Mouse (Mus musculus) intestine, embryonic 14.5 days (tissue): ENCODE results near the gene Evi5l. TPM values are rescaled to one million over a fixed set of nuclear protein-coding genes. Genes with fewer than 3 reads are reported as not detected.

ENCODE experiments used
- ATAC-seq: fragments of 200-750 bp; cut with Nextera tagmentation; replicated peaks from 2 replicates; pipeline ENCODE4 v1.8.0; 2017; ENCODE audit warnings: low read depth, moderate number of reproducible peaks, moderate TSS enrichment, moderate library complexity; ENCODE audit not compliant: low FRiP score, low TSS enrichment
- DNase-seq: peaks from one replicate; pipeline ENCODE4 v3.0.0-alpha.2; 2018; ENCODE audit warnings: low spot score
- H3K27ac ChIP-seq: fragments of 300-500 bp; sonication (generic); 2 replicates; pipeline ENCODE4 v1.5.1; 2014; ENCODE audit warnings: low read depth, mild to moderate bottlenecking, control low read depth
- H3K27me3 ChIP-seq: fragments of 300-500 bp; sonication (generic); replicated peaks from 2 replicates; pipeline ENCODE4 v1.6.1; 2014; ENCODE audit warnings: low read length, control low read depth; ENCODE audit not compliant: control insufficient read depth, insufficient read depth
- H3K36me3 ChIP-seq: fragments of 300-500 bp; sonication (generic); 2 replicates; pipeline ENCODE4 v1.6.1; 2014; ENCODE audit warnings: low read length, control low read depth; ENCODE audit not compliant: control insufficient read depth, insufficient read depth
- H3K4me1 ChIP-seq: fragments of 300-500 bp; sonication (generic); replicated peaks from 2 replicates; pipeline ENCODE4 v1.6.1; 2014; ENCODE audit warnings: low read length, control low read depth, mixed read lengths; ENCODE audit not compliant: control insufficient read depth, insufficient read depth
- H3K4me2 ChIP-seq: fragments of 300-500 bp; sonication (generic); 2 replicates; pipeline ENCODE4 v1.6.1; 2014; ENCODE audit warnings: low read length
- H3K4me3 ChIP-seq: fragments of 300-500 bp; sonication (generic); 2 replicates; pipeline ENCODE4 v1.5.1; 2014; ENCODE audit warnings: low read depth, low read length, control low read depth, mixed read lengths
- H3K9ac ChIP-seq: fragments of 300-500 bp; sonication (generic); 2 replicates; pipeline ENCODE4 v1.6.1; 2014; ENCODE audit warnings: mild to moderate bottlenecking, low read length
- H3K9me3 ChIP-seq: fragments of 300-500 bp; sonication (generic); 2 replicates; pipeline ENCODE4 v1.6.1; 2016; ENCODE audit warnings: low read length, control low read depth; ENCODE audit not compliant: control insufficient read depth
- WGBS: fragments of 180-500 bp; shearing (Covaris S2); extraction: QIAGEN DNeasy Blood & Tissue Kit; methylation state at CpG from one replicate; pipeline ENCODE4 v1.1.7; 2014; 5-methylcytosine and 5-hydroxymethylcytosine counted together
- polyA plus RNA-seq: library from polyadenylated mRNA; unstranded; fragments of >200 nt; fragmentation: Nextera tagmentation; extraction: Ambion mirVana; gene quantifications from 2 replicates; pipeline ENCODE4 v1.2.1, GENCODE M21; 2014

The Evi5l gene
- polyA plus RNA-seq, 1 experiment from 2014 or later, result 20.2 TPM

DNA sequence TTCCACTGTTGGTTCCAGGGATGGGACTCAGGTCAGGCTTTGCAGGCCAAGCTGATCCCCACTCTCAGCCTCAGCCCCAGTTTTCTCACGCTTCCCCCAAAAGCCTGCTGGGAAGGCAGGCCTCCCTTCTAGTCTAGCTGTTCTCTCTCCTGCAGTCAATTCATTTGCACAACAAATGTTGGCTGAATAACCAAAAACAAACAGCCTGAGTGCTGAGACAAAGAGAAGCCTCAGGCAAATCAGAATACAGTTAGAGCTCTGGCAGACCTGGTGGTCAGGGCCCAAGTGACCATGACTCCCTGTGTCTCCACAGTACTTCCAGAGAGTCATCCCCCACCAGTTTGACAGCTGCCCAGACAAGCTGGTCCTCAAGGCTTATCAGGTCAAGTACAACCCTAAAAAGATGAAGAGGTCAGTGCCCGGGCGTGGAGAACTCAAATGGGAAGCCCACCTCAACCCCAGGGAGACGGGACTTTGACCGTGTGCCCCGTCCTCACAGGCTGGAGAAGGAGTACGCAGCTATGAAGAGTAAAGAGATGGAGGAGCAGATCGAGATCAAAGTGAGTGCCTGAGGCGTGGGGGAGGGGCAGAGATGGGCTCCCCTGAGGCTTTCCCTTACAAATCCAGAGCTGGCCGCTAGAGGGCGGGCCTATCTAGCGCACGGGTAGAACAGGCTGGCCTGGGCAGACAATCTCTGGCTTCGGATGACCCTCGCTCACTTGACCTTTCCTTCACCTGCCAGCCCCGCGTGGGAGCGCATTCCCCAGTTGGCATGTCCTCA is 26.6 kb downstream of the Evi5l start:
- H3K4me3 ChIP-seq, result no peak overlapping the region
- DNase-seq (peak; percentile 95), ATAC-seq (peak; percentile 84)
- no peak overlapping the region for H3K9ac ChIP-seq
- peak overlapping the region; percentile 48; the same call in 1 of the 2 replicates for H3K27ac ChIP-seq
- H3K4me2 ChIP-seq, result no peak overlapping the region; the same call in 1 of the 2 replicates
- H3K4me1 ChIP-seq, result peaks cover 4% of the 10 kb centered on the region; the same call in 1 of the 2 replicates
- peaks cover 8% of the 10 kb centered on the region; the same call in 1 of the 2 replicates for H3K36me3 ChIP-seq
- H3K9me3 ChIP-seq, result no peaks in the 10 kb centered on the region
- WGBS, result 10% methylated on average over 18 of the region's 18 CpGs
- no peaks in the 10 kb centered on the region for H3K27me3 ChIP-seq

- no peak overlapping the region for H3K4me3 ChIP-seq
- ATAC-seq (no peak; the same call in 1 of the 2 replicates), DNase-seq (no peak)
- no peaks in the 10 kb centered on the region for H3K27me3 ChIP-seq
- H3K4me1 ChIP-seq, result peaks cover 4% of the 10 kb centered on the region; the same call in 1 of the 2 replicates
- H3K36me3 ChIP-seq, result peaks cover 8% of the 10 kb centered on the region; the same call in 1 of the 2 replicates
- 45% methylated on average over 7 of the region's 7 CpGs for WGBS
- H3K9ac ChIP-seq, result no peak overlapping the region
- H3K27ac ChIP-seq, result no peak overlapping the region
- no peaks in the 10 kb centered on the region for H3K9me3 ChIP-seq
- no peak overlapping the region; the same call in 1 of the 2 replicates for H3K4me2 ChIP-seq
Measured at GRCm38 (mm10) chr8:4193588-4193894, 27.2 kb downstream of the Evi5l start.

DNA sequence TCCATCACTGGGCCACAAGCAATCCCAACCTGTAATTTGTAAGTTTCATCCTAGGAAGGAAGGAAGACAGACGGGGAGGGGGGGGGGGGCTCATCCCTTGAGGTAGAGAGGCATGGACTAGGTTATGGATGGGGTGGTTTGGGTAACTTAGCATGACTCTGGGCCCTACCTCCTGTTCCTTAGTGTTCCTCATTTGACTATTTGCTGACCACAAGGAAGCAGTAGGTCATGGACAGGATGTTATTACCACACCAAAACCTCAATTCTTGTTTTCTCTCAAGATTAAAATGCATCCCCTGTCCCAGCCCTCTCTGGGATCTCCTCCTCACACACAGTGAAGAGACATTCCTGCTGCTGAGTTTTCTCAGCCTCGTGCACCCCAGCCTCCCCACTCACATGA is 35.0 kb downstream of the Evi5l start:
- 73% methylated on average over 2 of the region's 2 CpGs for WGBS
- no peak for DNase-seq
- Histone ChIP-seq H3K27me3 (peaks cover 23% of the 10 kb centered on the region), H3K9ac (no peak overlapping the region), H3K4me2 (no peak overlapping the region), H3K9me3 (no peaks in the 10 kb centered on the region), H3K36me3 (0 out of 2 replicates have a peak, but pooled peaks cover under 1% of the 10 kb centered on the region), H3K4me3 (no peak overlapping the region), H3K27ac (no peak overlapping the region), H3K4me1 (peaks cover under 1% of the 10 kb centered on the region)
- ATAC-seq, result no peak

- H3K4me3 ChIP-seq, result no peak overlapping the region
- WGBS, result 33% methylated on average over 38 of the region's 38 CpGs
- no peak overlapping the region for H3K9ac ChIP-seq
- H3K9me3 ChIP-seq, result no peaks in the 10 kb centered on the region
- ATAC-seq (peak; percentile 24; the same call in 1 of the 2 replicates), DNase-seq (peak; percentile 65)
- H3K36me3 ChIP-seq, result 0 out of 2 replicates have a peak, but pooled peaks cover 6% of the 10 kb centered on the region
- 0 out of 2 replicates have a peak overlapping the region, but pooled peaks have one; percentile 7 for H3K4me2 ChIP-seq
- H3K4me1 ChIP-seq, result peaks cover 8% of the 10 kb centered on the region
- H3K27me3 ChIP-seq, result peaks cover 23% of the 10 kb centered on the region
- no peak overlapping the region for H3K27ac ChIP-seq
Measured at GRCm38 (mm10) chr8:4205246-4206123, 39.1 kb downstream of the Evi5l start.

DNA sequence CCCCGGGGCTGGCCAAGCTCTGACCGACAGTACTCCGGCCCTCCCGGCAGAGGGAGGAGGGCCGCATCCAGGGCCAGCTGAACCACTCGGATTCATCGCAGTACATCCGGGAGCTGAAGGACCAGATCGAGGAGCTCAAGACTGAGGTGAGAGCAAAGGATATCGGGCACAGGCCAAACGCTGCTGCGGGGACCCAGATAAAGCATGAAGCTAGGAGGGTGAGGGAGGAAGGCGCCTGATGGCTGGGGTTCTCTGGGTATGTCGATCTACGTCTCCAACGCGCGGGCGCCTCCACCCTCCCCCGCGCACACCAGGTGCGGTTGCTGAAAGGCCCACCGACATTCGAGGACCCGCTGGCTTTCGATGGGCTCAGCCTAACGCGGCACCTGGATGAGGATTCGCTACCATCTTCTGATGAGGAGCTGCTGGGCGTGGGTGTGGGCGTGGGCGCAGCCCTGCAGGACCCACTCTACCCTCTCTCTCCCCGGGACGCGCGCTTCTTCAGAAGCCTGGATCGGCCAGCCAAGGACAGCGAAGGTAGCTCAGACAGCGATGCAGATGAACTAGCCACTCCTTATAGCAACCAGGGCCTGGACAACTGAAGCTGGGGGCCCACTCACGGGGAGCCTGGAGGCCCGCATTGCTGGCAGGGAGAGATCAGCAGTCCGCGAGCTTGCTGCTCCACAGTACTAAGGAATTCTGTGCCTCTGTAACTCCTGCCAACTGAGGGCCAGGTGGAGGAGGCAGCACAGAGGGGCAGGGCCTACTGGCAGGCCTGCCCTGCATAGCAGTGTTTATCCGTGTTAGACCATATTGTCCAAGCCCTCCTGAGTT is 40.0 kb downstream of the Evi5l start:
- Histone ChIP-seq H3K4me1 (peaks cover 8% of the 10 kb centered on the region), H3K27ac (no peak overlapping the region), H3K27me3 (peaks cover 23% of the 10 kb centered on the region), H3K4me2 (peak overlapping the region; percentile 7; the same call in 1 of the 2 replicates), H3K9me3 (no peaks in the 10 kb centered on the region), H3K36me3 (0 out of 2 replicates have a peak, but pooled peaks cover 6% of the 10 kb centered on the region), H3K9ac (no peak overlapping the region; the same call in 1 of the 2 replicates), H3K4me3 (no peak overlapping the region)
- peak; percentile 70 for DNase-seq
- 17% methylated on average over 44 of the region's 44 CpGs for WGBS
- ATAC-seq, result peak; percentile 25

DNA sequence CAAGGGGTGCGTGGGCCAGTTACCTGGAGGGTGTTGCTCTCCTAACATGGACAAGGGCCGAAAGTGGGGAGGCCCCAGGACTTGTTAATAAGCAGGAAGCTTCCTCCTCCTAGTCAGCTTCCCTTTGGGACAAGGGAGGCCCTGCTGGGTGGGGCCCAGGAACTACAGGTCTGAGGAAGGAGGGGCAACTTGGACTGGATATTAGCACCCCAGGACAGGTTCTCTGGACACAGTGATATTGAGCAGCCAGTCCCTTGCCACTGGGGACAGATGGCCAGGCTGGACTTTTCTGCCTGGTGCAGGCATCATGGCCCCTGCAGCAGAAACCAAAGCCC is 40.6 kb downstream of the Evi5l start:
- DNase-seq, result no peak
- H3K27ac ChIP-seq, result no peak overlapping the region
- 0 out of 2 replicates have a peak, but pooled peaks cover 6% of the 10 kb centered on the region for H3K36me3 ChIP-seq
- 0 out of 2 replicates have a peak overlapping the region, but pooled peaks have one; percentile 7 for H3K4me2 ChIP-seq
- H3K9ac ChIP-seq, result no peak overlapping the region
- H3K4me3 ChIP-seq, result no peak overlapping the region
- ATAC-seq, result 0 out of 2 replicates have a peak, but pooled peaks have one; percentile 1
- WGBS, result 64% methylated on average over 2 of the region's 2 CpGs
- peaks cover 8% of the 10 kb centered on the region for H3K4me1 ChIP-seq
- H3K9me3 ChIP-seq, result no peaks in the 10 kb centered on the region
- H3K27me3 ChIP-seq, result peaks cover 23% of the 10 kb centered on the region

DNA sequence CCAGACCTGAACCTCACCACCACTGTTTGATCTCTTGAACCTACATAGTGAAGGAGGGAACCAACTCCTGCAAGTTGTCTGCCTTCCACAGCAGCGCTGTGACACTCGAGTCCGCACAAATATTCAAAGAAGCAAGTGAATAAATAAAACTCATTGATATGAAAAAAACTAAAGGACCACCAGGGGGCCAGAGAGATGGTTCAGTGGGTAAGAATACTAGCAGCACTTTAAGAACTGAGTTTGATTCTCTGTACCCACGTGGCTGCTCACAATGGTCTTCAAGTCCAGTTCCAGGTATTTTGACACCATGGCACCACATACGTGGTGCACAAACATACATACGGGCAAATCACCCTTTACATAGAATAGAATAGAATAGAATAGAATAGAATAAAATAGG is 44.7 kb downstream of the Evi5l start:
- Histone ChIP-seq H3K27ac (no peak overlapping the region), H3K9ac (no peak overlapping the region), H3K27me3 (peaks cover 18% of the 10 kb centered on the region), H3K4me3 (no peak overlapping the region), H3K36me3 (0 out of 2 replicates have a peak, but pooled peaks cover 6% of the 10 kb centered on the region), H3K9me3 (no peaks in the 10 kb centered on the region), H3K4me2 (no peak overlapping the region), H3K4me1 (peaks cover 19% of the 10 kb centered on the region)
- 79% methylated on average over 6 of the region's 6 CpGs for WGBS
- ATAC-seq (no peak), DNase-seq (no peak)

DNA sequence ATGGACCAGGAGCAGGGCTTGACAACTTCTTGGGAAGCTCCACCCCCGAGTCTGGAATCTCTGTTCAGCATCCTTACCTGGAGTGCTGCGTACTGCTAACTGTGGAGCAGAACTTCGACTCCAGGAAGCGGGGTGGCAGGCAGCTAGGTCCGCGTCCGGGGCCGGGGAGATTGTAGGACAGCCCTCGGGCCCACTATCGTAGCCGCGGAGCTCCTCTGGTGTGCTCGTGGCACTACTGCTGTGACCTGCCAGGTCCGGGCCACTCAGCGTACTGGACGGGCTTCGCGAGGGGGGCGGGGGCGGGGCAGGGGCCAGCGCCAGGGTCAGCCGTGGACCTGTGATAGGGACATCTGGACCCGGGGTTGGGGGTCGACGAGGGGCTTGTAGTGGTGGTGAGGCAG is 46.4 kb downstream of the Evi5l start:
- peaks cover 31% of the 10 kb centered on the region for H3K27me3 ChIP-seq
- no peaks in the 10 kb centered on the region for H3K9me3 ChIP-seq
- peak overlapping the region; percentile 41; the same call in 1 of the 2 replicates for H3K9ac ChIP-seq
- DNase-seq (no peak), ATAC-seq (peak; percentile 9)
- H3K4me1 ChIP-seq, result peaks cover 10% of the 10 kb centered on the region; the same call in 1 of the 2 replicates
- 0 out of 2 replicates have a peak overlapping the region, but pooled peaks have one; percentile 65 for H3K27ac ChIP-seq
- 2% methylated on average over 25 of the region's 25 CpGs for WGBS
- H3K4me2 ChIP-seq, result peak overlapping the region; percentile 88
- 0 out of 2 replicates have a peak, but pooled peaks cover 6% of the 10 kb centered on the region for H3K36me3 ChIP-seq
- H3K4me3 ChIP-seq, result peak overlapping the region; percentile 41
